Mouse (Mus musculus) forelimb bud, embryonic 11.5 days (tissue): ENCODE measurements at regions not wholly inside any gene's neighbourhood (a gene's known extent, or its start where the extent isn't known, plus 50 kb on each side); places are given as distances from the start of the nearest gene placed in this dataset.

Experiments
- DNase-seq: peaks from one replicate; pipeline ENCODE4 v3.0.0-alpha.2; 2012; ENCODE audit warnings: low read depth, low spot score

GRCm38 (mm10) chr12:12765490-12766058, 176.1 kb downstream of the Mycn start:
- no peak for DNase-seq

GRCm38 (mm10) chr12:12765055-12765454, 176.7 kb downstream of the Mycn start:
- no peak for DNase-seq

- no peak for DNase-seq
These were observed 177.1 kb downstream of the Mycn start for GRCm38 (mm10) chr12:12764586-12764985.

- no peak for DNase-seq
These were observed 185.3 kb downstream of the Mycn start for GRCm38 (mm10) chr12:12756301-12756948.

GRCm38 (mm10) chr12:12753849-12754248, 187.9 kb downstream of the Mycn start:
- peak; percentile 61 for DNase-seq

- DNase-seq, result no peak
These were observed 189.9 kb downstream of the Mycn start for GRCm38 (mm10) chr12:12751670-12752426.

- DNase-seq, result no peak
These were observed 192.0 kb downstream of the Mycn start for GRCm38 (mm10) chr12:12749690-12750089.

GRCm38 (mm10) chr12:12746852-12747454, 194.8 kb downstream of the Mycn start:
- DNase-seq, result no peak

- no peak for DNase-seq
These were observed 197.2 kb downstream of the Mycn start for GRCm38 (mm10) chr12:12744492-12744891.

GRCm38 (mm10) chr12:12738631-12739331, 202.9 kb downstream of the Mycn start:
- peak; percentile 49 for DNase-seq

GRCm38 (mm10) chr12:12725797-12726196, 215.9 kb downstream of the Mycn start:
- no peak for DNase-seq

- peak; percentile 11 for DNase-seq
These were observed 216.6 kb downstream of the Mycn start for GRCm38 (mm10) chr12:12725075-12725474.

GRCm38 (mm10) chr12:12723724-12724487, 217.8 kb downstream of the Mycn start:
- DNase-seq, result no peak

- no peak for DNase-seq
These were observed 218.6 kb downstream of the Mycn start for GRCm38 (mm10) chr12:12722982-12723661.

- DNase-seq, result no peak
These were observed 225.0 kb downstream of the Mycn start for GRCm38 (mm10) chr12:12716691-12717090.

GRCm38 (mm10) chr12:12715956-12716669, 225.6 kb downstream of the Mycn start:
- DNase-seq, result no peak

- DNase-seq, result no peak
These were observed 226.2 kb downstream of the Mycn start for GRCm38 (mm10) chr12:12715528-12715927.

GRCm38 (mm10) chr12:12710184-12710609, 231.5 kb downstream of the Mycn start:
- DNase-seq, result no peak

- no peak for DNase-seq
These were observed 232.7 kb downstream of the Mycn start for GRCm38 (mm10) chr12:12708954-12709523.
